Mouse (Mus musculus) embryonic facial prominence, embryonic 10.5 days (tissue): ENCODE measurements around the gene Jmy. TPM values are rescaled to one million over a fixed set of nuclear protein-coding genes. Genes with fewer than 3 reads are reported as not detected.
A peak's percentile ranks its signal among the peaks of the same experiment; 100 is the strongest.

Source experiments
- DNase-seq: peaks from one replicate; pipeline ENCODE4 v3.0.0-alpha.2; 2017; ENCODE audit warnings: low spot score
- H3K27ac ChIP-seq: fragments of 300-500 bp; sonication (generic); replicated peaks from 2 replicates; pipeline ENCODE4 v1.5.1; 2016; ENCODE audit warnings: mild to moderate bottlenecking
- H3K27me3 ChIP-seq: fragments of 300-500 bp; sonication (generic); replicated peaks from 2 replicates; pipeline ENCODE4 v1.6.1; 2016; ENCODE audit warnings: low read depth, mild to moderate bottlenecking; ENCODE audit not compliant: poor library complexity, severe bottlenecking
- H3K36me3 ChIP-seq: fragments of 300-500 bp; sonication (generic); replicated peaks from 2 replicates; pipeline ENCODE4 v1.6.1; 2016; ENCODE audit warnings: mild to moderate bottlenecking, moderate library complexity
- H3K4me1 ChIP-seq: fragments of 300-500 bp; sonication (generic); 2 replicates; pipeline ENCODE4 v1.6.1; 2016
- H3K4me3 ChIP-seq: fragments of 300-500 bp; sonication (generic); 2 replicates; pipeline ENCODE4 v1.5.1; 2016; ENCODE audit warnings: mild to moderate bottlenecking, moderate library complexity
- H3K9me3 ChIP-seq: fragments of 300-500 bp; sonication (generic); 2 replicates; pipeline ENCODE4 v1.6.1; 2016; ENCODE audit warnings: mild to moderate bottlenecking
- WGBS: fragments of 180-500 bp; shearing (Covaris S2); methylation state at CpG from one replicate; pipeline ENCODE4 v1.1.7; 2016; 5-methylcytosine and 5-hydroxymethylcytosine counted together
- polyA plus RNA-seq: library from polyadenylated mRNA; unstranded; fragments of >200 nt; fragmentation: Nextera tagmentation; extraction: Ambion mirVana; gene quantifications from 2 replicates; pipeline ENCODE4 v1.2.1, GENCODE M21; 2016

Jmy gene
- polyA plus RNA-seq, 1 experiment from 2014 or later, result 5.2 TPM

- Histone ChIP-seq H3K27ac (peak overlapping the region; percentile 95), H3K9me3 (no peaks in the 10 kb centered on the region), H3K4me1 (peaks cover 35% of the 10 kb centered on the region), H3K4me3 (peak overlapping the region; percentile 80), H3K36me3 (peaks cover 19% of the 10 kb centered on the region), H3K27me3 (no peaks in the 10 kb centered on the region)
- under 1% methylated on average over 94 of the region's 94 CpGs for WGBS
- peak; percentile 72 for DNase-seq
Measured at GRCm38 (mm10) chr13:93498211-93499166, 1.1 kb downstream of the Jmy start.

DNA sequence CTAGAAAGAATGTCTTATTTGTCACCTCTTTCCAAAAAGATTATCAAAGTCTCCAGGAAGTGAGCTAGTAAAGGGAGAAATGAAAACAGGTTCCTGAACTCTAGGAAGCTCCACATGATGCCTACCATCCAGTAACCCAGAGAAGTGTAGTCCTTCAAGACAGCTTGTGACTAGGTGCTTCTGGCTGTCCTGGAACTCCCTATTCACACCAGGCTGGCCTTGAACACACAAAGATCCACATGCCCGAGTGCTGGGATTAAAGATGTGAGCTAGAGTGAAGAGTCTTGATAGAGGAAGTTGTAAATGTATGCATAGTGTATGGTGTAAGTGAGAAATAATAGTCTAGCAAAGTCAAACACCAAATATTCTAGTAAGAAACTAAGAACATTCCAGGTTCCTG is 2.6 kb downstream of the Jmy start:
- Histone ChIP-seq H3K4me1 (peaks cover 32% of the 10 kb centered on the region), H3K4me3 (peak overlapping the region; percentile 80), H3K9me3 (no peaks in the 10 kb centered on the region), H3K27me3 (no peaks in the 10 kb centered on the region), H3K27ac (no peak overlapping the region), H3K36me3 (peaks cover 22% of the 10 kb centered on the region)
- no peak for DNase-seq
- 31% methylated on average over 1 of the region's 1 CpGs for WGBS

- no peak overlapping the region for H3K4me3 ChIP-seq
- H3K36me3 ChIP-seq, result peaks cover 41% of the 10 kb centered on the region
- no peaks in the 10 kb centered on the region for H3K4me1 ChIP-seq
- DNase-seq, result no peak
- no peak overlapping the region for H3K27ac ChIP-seq
- no peaks in the 10 kb centered on the region for H3K9me3 ChIP-seq
- no peaks in the 10 kb centered on the region for H3K27me3 ChIP-seq
- 70% methylated on average over 2 of the region's 2 CpGs for WGBS
Measured at GRCm38 (mm10) chr13:93488510-93488909, 11.1 kb downstream of the Jmy start.

DNA sequence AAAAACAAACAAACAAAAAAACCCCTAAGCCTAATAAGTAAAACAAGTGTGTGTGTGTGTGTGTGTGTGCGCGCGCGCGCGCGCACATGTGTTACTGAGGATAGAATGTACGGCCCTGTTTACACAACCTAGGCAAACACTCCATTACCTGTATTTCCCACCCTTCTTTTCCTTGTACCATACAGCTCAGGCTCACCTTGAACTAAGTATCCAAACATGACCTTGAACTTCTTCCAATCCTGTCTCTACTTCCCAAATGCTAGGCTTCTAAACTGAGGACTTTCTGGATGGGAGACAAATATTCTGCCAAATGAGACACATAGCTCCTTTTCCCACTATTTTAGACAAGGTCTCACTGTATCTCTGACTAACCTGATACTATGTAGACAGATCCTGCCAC is 11.9 kb downstream of the Jmy start:
- H3K4me1 ChIP-seq, result no peaks in the 10 kb centered on the region
- peaks cover 45% of the 10 kb centered on the region for H3K36me3 ChIP-seq
- no peak overlapping the region for H3K27ac ChIP-seq
- H3K9me3 ChIP-seq, result no peaks in the 10 kb centered on the region
- no peaks in the 10 kb centered on the region for H3K27me3 ChIP-seq
- 98% methylated on average over 8 of the region's 8 CpGs for WGBS
- no peak for DNase-seq
- no peak overlapping the region for H3K4me3 ChIP-seq

GRCm38 (mm10) chr13:93484276-93484675 is 15.3 kb downstream of the Jmy start:
- no peak overlapping the region for H3K4me3 ChIP-seq
- H3K27me3 ChIP-seq, result no peaks in the 10 kb centered on the region
- H3K9me3 ChIP-seq, result no peaks in the 10 kb centered on the region
- 93% methylated on average over 3 of the region's 3 CpGs for WGBS
- DNase-seq, result no peak
- H3K27ac ChIP-seq, result no peak overlapping the region
- H3K36me3 ChIP-seq, result peaks cover 49% of the 10 kb centered on the region
- H3K4me1 ChIP-seq, result no peaks in the 10 kb centered on the region

GRCm38 (mm10) chr13:93481110-93481509 is 18.5 kb downstream of the Jmy start:
- H3K36me3 ChIP-seq, result peaks cover 53% of the 10 kb centered on the region
- no peaks in the 10 kb centered on the region for H3K9me3 ChIP-seq
- 88% methylated on average over 3 of the region's 3 CpGs for WGBS
- no peaks in the 10 kb centered on the region for H3K4me1 ChIP-seq
- no peak overlapping the region for H3K27ac ChIP-seq
- no peaks in the 10 kb centered on the region for H3K27me3 ChIP-seq
- DNase-seq, result no peak
- no peak overlapping the region for H3K4me3 ChIP-seq

DNA sequence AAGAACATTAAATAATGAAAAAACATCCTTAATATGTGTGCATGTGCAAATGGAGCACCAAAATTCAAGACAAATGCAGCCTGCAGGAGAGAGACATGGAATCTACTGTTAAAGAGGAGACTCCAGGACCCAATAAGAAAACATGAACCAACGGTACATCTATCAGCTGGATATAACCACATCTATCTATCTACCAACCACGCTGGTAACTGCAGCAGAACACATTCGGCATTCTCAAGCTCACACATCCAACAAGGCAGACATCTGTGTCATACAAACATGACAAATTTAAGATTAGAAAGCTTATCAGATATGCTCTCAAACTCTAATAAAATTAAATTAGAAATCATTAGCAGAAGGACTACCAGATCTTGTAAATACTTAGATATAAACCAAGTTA is 21.3 kb downstream of the Jmy start:
- Histone ChIP-seq H3K4me3 (no peak overlapping the region), H3K4me1 (no peaks in the 10 kb centered on the region), H3K27me3 (no peaks in the 10 kb centered on the region), H3K9me3 (no peaks in the 10 kb centered on the region), H3K27ac (no peak overlapping the region), H3K36me3 (peaks cover 48% of the 10 kb centered on the region)
- no peak for DNase-seq
- 93% methylated on average over 3 of the region's 3 CpGs for WGBS

- no peaks in the 10 kb centered on the region for H3K9me3 ChIP-seq
- 93% methylated on average over 3 of the region's 3 CpGs for WGBS
- peaks cover 69% of the 10 kb centered on the region for H3K36me3 ChIP-seq
Measured at GRCm38 (mm10) chr13:93468355-93468754, 31.3 kb downstream of the Jmy start.

GRCm38 (mm10) chr13:93459566-93459965 is 40.0 kb downstream of the Jmy start:
- 97% methylated on average over 7 of the region's 7 CpGs for WGBS
- no peaks in the 10 kb centered on the region for H3K9me3 ChIP-seq
- no peak for DNase-seq
- peaks cover 59% of the 10 kb centered on the region for H3K36me3 ChIP-seq
- no peaks in the 10 kb centered on the region for H3K27me3 ChIP-seq
- H3K4me3 ChIP-seq, result no peak overlapping the region
- H3K27ac ChIP-seq, result no peak overlapping the region
- no peaks in the 10 kb centered on the region for H3K4me1 ChIP-seq

More at GRCm38 (mm10) chr13:93468355-93468754, 31.3 kb downstream of the Jmy start:
- H3K27me3 ChIP-seq, result no peaks in the 10 kb centered on the region
- no peak overlapping the region for H3K27ac ChIP-seq
- no peak overlapping the region for H3K4me3 ChIP-seq
- H3K4me1 ChIP-seq, result no peaks in the 10 kb centered on the region
- DNase-seq, result no peak

DNA sequence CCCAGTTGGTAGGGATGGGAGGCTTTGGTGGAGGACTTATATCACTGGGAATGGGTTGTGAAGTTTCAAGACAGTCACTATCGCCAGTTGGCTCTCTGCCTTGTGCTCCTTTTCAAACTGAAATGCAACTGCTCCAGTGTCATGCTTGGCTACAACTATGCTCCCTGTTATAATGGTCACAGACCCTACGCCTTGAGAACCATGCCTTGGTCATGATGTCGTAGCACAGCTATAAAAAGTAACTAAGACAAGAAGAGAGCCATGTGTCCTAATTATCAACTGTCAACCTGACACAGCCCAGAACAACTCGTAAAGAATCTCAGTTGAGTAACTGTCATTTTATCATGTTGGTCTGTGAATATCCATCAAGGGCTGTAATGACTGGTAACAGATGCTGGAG is 41.0 kb downstream of the Jmy start:
- no peaks in the 10 kb centered on the region for H3K27me3 ChIP-seq
- H3K27ac ChIP-seq, result no peak overlapping the region
- H3K9me3 ChIP-seq, result no peaks in the 10 kb centered on the region
- no peak for DNase-seq
- peaks cover 58% of the 10 kb centered on the region for H3K36me3 ChIP-seq
- no peaks in the 10 kb centered on the region for H3K4me1 ChIP-seq
- 94% methylated on average over 4 of the region's 4 CpGs for WGBS
- no peak overlapping the region for H3K4me3 ChIP-seq

DNA sequence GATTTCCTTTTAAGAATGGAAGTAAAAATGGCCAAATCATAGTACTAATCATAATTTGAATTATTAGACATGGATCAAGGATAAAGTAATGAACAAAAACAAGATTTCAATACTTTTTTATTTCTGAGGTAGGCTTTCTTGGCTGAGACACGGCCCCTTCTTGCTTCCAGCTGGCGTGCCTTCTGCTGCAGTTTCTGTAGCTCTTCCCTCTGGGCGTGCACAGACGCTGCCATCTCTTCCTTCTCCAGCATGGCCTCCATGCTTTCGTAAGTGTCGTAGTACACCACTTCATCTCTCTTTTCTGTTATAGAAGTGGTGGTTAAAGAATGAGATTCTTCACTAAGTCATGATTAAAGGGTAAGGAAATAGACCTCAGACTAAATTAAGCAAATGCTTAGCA is 46.3 kb downstream of the Jmy start:
- 91% methylated on average over 6 of the region's 6 CpGs for WGBS
- no peaks in the 10 kb centered on the region for H3K9me3 ChIP-seq
- no peak overlapping the region for H3K27ac ChIP-seq
- no peaks in the 10 kb centered on the region for H3K4me1 ChIP-seq
- peaks cover 63% of the 10 kb centered on the region for H3K36me3 ChIP-seq
- no peak for DNase-seq
- no peaks in the 10 kb centered on the region for H3K27me3 ChIP-seq
- H3K4me3 ChIP-seq, result no peak overlapping the region

DNA sequence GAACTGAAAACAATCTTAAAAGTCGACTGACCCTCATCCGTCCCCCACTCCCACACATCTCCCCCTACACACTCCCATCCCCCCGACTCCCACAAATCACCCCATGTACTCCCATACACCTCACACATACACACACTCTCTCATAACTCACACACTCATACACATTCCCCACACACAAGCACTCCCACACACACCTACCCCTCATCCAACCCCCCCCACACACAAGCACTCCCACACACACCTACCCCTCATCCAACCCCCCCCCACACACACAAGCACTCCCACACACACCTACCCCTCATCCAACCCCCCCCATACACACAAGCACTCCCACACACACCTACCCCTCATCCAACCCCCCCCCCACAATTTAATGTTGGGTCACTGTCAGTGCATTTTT is 59.4 kb downstream of the Jmy start:
- Histone ChIP-seq H3K36me3 (peaks cover 86% of the 10 kb centered on the region), H3K27me3 (no peaks in the 10 kb centered on the region), H3K27ac (no peak overlapping the region), H3K4me3 (no peak overlapping the region), H3K4me1 (no peaks in the 10 kb centered on the region), H3K9me3 (no peaks in the 10 kb centered on the region)
- DNase-seq, result no peak
- WGBS, result 88% methylated on average over 3 of the region's 3 CpGs

- Histone ChIP-seq H3K4me3 (no peak overlapping the region), H3K36me3 (peaks cover 42% of the 10 kb centered on the region), H3K9me3 (no peaks in the 10 kb centered on the region), H3K27me3 (no peaks in the 10 kb centered on the region), H3K4me1 (peaks cover 4% of the 10 kb centered on the region; the same call in 1 of the 2 replicates), H3K27ac (no peak overlapping the region)
- 97% methylated on average over 1 of the region's 1 CpGs for WGBS
- DNase-seq, result no peak
Measured at GRCm38 (mm10) chr13:93429205-93429604, 70.4 kb downstream of the Jmy start.
